Mouse (Mus musculus) inflammation-experienced regulatory T-cells, adult 16 weeks (primary cell): ENCODE results near the gene Nox3. TPM values are rescaled to one million over a fixed set of nuclear protein-coding genes. Genes with fewer than 3 reads are reported as not detected.

Source experiments
- polyA plus RNA-seq: library from polyadenylated mRNA; unstranded; fragments of 100-300 nt; shearing (Covaris generic); gene quantifications from one replicate; pipeline ENCODE4 v1.2.1, GENCODE M21; 2017

Nox3 gene
- polyA plus RNA-seq, result not detected

GRCm38 (mm10) chr17:3696161-3696560 is at the start of gene Nox3:
Gene Nox3 (minus strand): TSS chr17:3696261.

Other genes with a start within 250 kb of the Nox3 start
- gene Cldn20, start 163.7 kb downstream of the Nox3 start, polyA plus RNA-seq, result not detected
- 12.3 TPM for gene Tfb1m, start 138.5 kb downstream of the Nox3 start, polyA plus RNA-seq